Mouse (Mus musculus) lung, postnatal 14 days (tissue): ENCODE measurements at regions not wholly inside any gene's neighbourhood (a gene's known extent, or its start where the extent isn't known, plus 50 kb on each side); places are given as distances from the start of the nearest gene placed in this dataset.

Source experiments
- DNase-seq: peaks from one replicate; pipeline ENCODE4 v3.0.0; 2021

DNA sequence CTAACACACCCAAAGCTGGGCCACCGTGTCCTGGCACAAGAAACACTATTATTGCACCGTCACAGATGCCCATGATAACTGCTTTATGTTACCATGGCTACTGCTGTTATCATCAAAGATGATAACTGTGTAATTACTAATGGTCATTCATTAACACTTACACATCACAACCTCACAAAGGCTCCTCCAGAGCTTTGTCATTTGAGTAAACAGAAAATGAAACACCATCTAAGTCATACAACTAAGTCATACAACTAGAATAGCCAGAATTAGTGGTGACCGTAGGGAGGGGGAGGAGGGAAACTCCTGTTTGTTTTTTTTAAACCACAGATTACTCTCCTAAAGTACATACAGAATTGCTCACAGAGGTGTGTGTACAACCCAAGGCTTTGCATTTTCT is 111.4 kb upstream of the Ofcc1 start:
- DNase-seq, result no peak

DNA sequence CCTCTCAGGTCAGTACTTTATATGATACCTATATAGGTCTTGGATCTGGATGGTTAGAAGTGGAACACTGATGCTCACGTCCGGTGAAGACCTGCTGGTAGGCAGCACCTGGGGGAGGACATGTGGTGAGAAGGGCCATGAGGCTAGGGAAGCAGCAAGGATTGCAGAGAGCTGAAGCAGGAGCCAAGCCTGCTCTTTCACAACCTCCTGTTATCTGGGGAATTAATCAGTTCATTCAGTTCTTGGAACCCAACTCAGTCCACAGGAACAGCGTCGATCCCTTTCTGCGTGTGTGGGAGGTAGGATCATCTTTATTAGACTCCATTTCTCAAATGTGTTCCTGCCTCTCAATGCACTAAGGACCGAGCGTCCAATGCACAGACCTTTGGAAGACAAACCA is 107.9 kb upstream of the Ofcc1 start:
- no peak for DNase-seq

DNA sequence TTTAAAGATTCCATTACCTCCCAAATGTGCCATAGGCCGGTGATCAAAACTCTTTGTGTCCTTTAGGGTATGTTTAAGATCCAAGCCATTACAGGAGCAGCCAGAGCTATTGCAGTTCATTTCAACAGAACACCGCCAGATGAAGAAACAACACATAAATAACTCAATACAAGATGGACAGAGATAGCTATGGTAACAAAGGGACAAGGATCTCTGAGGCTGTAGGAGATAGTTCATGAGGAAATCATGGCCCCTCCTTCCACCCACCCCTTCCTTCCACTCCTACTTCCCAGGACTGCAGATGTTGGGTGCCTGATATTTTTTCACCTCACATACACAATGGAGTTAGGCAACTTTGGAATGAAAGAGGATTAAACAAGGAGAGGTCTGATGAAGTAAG is 92.1 kb upstream of the Ofcc1 start:
- no peak for DNase-seq

DNA sequence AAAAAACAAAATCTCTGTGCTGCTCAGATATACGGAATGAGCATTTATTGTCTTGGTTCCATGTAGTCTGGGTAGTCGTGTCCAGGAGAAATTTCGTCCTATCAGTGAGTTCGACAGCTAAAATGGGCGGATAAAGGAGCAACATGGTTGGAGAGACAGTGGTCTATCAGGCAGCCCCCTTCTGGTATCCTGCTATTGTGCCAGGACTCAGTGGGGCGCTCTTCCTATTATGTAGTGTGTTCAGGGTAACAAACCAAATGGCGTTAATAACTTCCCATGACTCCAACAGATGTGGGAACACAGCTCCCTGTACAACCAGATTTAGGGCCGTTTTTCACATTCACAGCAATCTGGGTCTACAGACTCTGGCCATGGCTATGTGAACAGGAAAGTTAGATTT is 68.6 kb upstream of the Ofcc1 start:
- DNase-seq, result no peak

DNA sequence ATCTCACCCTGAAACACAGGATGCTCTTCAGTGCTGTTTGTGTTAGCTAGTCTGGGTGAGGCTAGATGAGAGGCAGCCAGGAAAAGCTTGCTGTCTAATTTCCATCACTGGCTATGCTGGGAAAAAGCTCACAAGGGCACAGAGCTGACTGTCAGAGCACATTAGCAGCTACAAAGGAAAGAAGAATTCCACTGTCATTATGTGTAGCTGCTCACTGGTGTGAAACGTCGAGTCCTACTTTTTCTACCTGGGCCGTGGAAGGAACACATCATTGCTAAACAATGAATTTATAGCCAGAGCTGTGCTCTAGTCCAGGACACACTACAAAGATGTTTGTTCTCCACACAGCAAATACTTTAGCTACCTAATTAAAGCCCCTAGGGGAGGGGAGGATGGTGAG is 61.8 kb upstream of the Ofcc1 start:
- DNase-seq, result no peak

DNA sequence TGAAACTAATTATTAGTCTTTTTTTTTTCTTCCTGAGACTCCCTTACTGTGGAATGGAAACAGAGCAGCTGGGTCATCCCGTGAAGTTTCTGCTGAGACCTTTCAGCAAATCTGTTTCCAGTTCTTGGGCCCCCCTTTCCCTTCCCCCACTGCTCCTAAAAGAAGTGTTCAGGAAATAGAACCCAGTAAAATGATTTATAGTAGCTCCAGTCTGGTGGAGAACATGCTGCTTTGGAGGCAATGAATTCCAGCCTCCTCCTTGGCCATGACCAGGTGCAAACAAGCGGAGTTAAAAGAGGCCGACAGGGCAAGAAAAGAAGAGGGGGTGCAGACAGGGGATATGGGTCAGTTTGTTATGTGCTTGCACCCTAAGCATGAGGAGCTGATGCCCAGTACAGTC is 56.6 kb upstream of the Ofcc1 start:
- DNase-seq, result no peak

DNA sequence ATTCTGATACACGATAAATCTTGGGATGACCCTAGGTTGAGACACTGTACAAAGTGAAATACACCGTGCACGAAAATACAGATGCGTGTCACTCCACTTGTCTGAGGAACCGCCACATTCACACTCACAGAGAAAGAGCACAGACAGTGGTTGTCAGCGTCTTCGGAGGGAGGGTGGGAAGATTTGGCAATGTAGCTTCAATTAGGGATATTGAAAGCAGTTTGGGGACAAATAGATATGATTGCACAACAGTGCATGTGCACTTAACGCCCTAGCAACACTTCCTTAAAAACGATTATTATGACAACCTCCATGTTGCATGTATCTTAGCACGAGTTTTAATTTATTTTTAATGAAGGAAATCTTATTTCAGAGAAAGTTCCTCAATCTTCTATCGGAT is 51.8 kb upstream of the Ofcc1 start:
- DNase-seq, result no peak
